In the genomic region with DNA sequence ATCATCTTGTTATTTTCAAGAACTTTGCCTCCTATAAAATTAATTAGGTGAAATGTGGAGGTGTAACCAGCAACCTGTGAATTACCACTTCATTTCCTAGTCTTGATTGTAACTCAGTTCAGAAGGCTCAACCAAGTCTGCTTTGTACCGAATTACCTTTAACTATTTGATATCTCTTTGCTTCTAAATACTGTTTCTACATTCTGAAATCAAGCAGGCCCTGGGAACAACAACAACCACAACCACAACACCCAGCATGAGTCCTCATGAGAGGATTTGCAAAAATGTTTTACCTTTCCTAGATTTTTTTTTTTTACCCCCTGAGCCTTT, we compare ENCODE assay signal across 11 mouse cellular contexts. TPM values are rescaled to one million over a fixed set of nuclear protein-coding genes. Genes with fewer than 3 reads are reported as not detected.
DNase-seq lines count a peak whose midpoint lies in the region; ATAC-seq and TF ChIP-seq lines count a peak whose summit lies in the region.
"Had no signal": no experiment of that assay in that cellular context is flagged by ENCODE, and none has a peak within 500 bp of the region (broad histone marks: within the 10 kb centered on the region; RNA-seq: fewer than 3 reads in every experiment).

No protein-coding gene starts in this region.

- peak overlapping the region; percentile 95 for H3K4me2 ChIP-seq in embryonic facial prominence, embryonic 15.5 days (replicated peaks)
- 0 out of 2 replicates have a peak overlapping the region, but pooled peaks have one; percentile 26 for H3K4me2 ChIP-seq in intestine, embryonic 16.5 days (ENCODE audit: low read depth, low read length)
- H3K4me2 ChIP-seq in neural tube, embryonic 13.5 days, result peak overlapping the region; percentile 78

- peak overlapping the region; percentile 79 for H3K4me3 ChIP-seq in layer of hippocampus, adult 2 months
- H3K4me3 ChIP-seq in embryonic facial prominence, embryonic 15.5 days (replicated peaks), result peak overlapping the region; percentile 17
- H3K4me3 ChIP-seq in intestine, embryonic 16.5 days (ENCODE audit: low read length), result no peak overlapping the region
- H3K4me3 ChIP-seq in neural tube, embryonic 13.5 days, result peak overlapping the region; percentile 81

- peaks cover 15% of the 10 kb centered on the region for H3K36me3 ChIP-seq in embryonic facial prominence, embryonic 15.5 days
- H3K36me3 ChIP-seq in intestine, embryonic 16.5 days (ENCODE audit: control insufficient read depth, insufficient read depth, low read length), result no peaks in the 10 kb centered on the region
- peaks cover 30% of the 10 kb centered on the region for H3K36me3 ChIP-seq in neural tube, embryonic 13.5 days

- no peak for DNase-seq in layer of hippocampus, adult 2 months (ENCODE audit: low spot score in 2 of 2)
- no peak for DNase-seq in layer of hippocampus, postnatal 36 days
- DNase-seq in layer of hippocampus, postnatal 14 days (ENCODE audit: low spot score in 2 of 2), result no peak
- no peak for DNase-seq in ovary, postnatal 10 days (ENCODE audit: low spot score)
- DNase-seq in gastrocnemius, postnatal 14 days, result no peak
- DNase-seq: adrenal gland, adult 8-10 months; cerebellum, postnatal 10 days; heart, postnatal 4 days had no signal

- H3K27me3 ChIP-seq in embryonic facial prominence, embryonic 15.5 days, result no peaks in the 10 kb centered on the region
- no peaks in the 10 kb centered on the region for H3K27me3 ChIP-seq in intestine, embryonic 16.5 days (replicated peaks; ENCODE audit: control insufficient read depth, insufficient read depth, low read length)
- H3K27me3 ChIP-seq in neural tube, embryonic 13.5 days, result no peaks in the 10 kb centered on the region

- no peaks in the 10 kb centered on the region for H3K9me3 ChIP-seq in embryonic facial prominence, embryonic 15.5 days (replicated peaks)
- H3K9me3 ChIP-seq in intestine, embryonic 16.5 days (ENCODE audit: control insufficient read depth, low read length), result no peaks in the 10 kb centered on the region
- no peaks in the 10 kb centered on the region for H3K9me3 ChIP-seq in neural tube, embryonic 13.5 days

- ATAC-seq in embryonic facial prominence, embryonic 15.5 days (ENCODE audit: insufficient number of reproducible peaks, low FRiP score, low TSS enrichment, low read depth), result no peak
- no peak for ATAC-seq in intestine, embryonic 16.5 days
- no peak for ATAC-seq in neural tube, embryonic 13.5 days (ENCODE audit: low read depth)

- peaks cover 31% of the 10 kb centered on the region for H3K4me1 ChIP-seq in embryonic facial prominence, embryonic 15.5 days
- peaks cover 20% of the 10 kb centered on the region for H3K4me1 ChIP-seq in intestine, embryonic 16.5 days (ENCODE audit: control insufficient read depth, insufficient read depth, low read length)
- H3K4me1 ChIP-seq in neural tube, embryonic 13.5 days (replicated peaks), result peaks cover 64% of the 10 kb centered on the region

- H3K9ac ChIP-seq in embryonic facial prominence, embryonic 15.5 days, result no peak overlapping the region
- 0 out of 2 replicates have a peak overlapping the region, but pooled peaks have one; percentile 29 for H3K9ac ChIP-seq in intestine, embryonic 16.5 days (ENCODE audit: low read depth, low read length)
- peak overlapping the region; percentile 98 for H3K9ac ChIP-seq in neural tube, embryonic 13.5 days

- WGBS in embryonic facial prominence, embryonic 15.5 days, result 16% methylated on average over 1 of the region's 1 CpGs
- WGBS in intestine, embryonic 16.5 days, result 51% methylated on average over 1 of the region's 1 CpGs
- 23% methylated on average over 1 of the region's 1 CpGs for WGBS in neural tube, embryonic 13.5 days

- TF ChIP-seq CTCF in layer of hippocampus, adult 2 months (conservative IDR thresholded peaks at IDR 0.05), result no peak

- intact Hi-C loops in gastrocnemius, postnatal 14 days (cut with DNase I; ENCODE audit: low total_unique reads), result no loop called here

- peak overlapping the region; percentile 95 for H3K27ac ChIP-seq in layer of hippocampus, adult 2 months
- 0 out of 2 replicates have a peak overlapping the region, but pooled peaks have one; percentile 23 for H3K27ac ChIP-seq in embryonic facial prominence, embryonic 15.5 days (replicated peaks)
- H3K27ac ChIP-seq in intestine, embryonic 16.5 days (ENCODE audit: low read length), result no peak overlapping the region
- peak overlapping the region; percentile 99 for H3K27ac ChIP-seq in neural tube, embryonic 13.5 days (replicated peaks)

RNA-seq across cellular contexts. Expression of a gene that starts 5.2 kb away (rescaled TPM):
- 100 to 1,000 TPM; 117 to 121 TPM for total RNA-seq in layer of hippocampus, adult 2 months (2021)
- total RNA-seq in layer of hippocampus, postnatal 36 days (2021), result 100 to 1,000 TPM; 112 to 113 TPM
- polyA plus RNA-seq in embryonic facial prominence, embryonic 15.5 days (2015; fragmentation: Nextera tagmentation; extraction: Ambion mirVana), result 41.7 and 43.0 TPM in 2 replicates
- polyA plus RNA-seq in intestine, embryonic 16.5 days (2015; fragmentation: Nextera tagmentation; extraction: Ambion mirVana), result 13.1 and 14.8 TPM in 2 replicates
- polyA plus RNA-seq in neural tube, embryonic 13.5 days (2015; fragmentation: Nextera tagmentation; extraction: Ambion mirVana), result 125 and 131 TPM in 2 replicates
- 100 to 1,000 TPM; 125 to 127 TPM for total RNA-seq in layer of hippocampus, postnatal 14 days (2021)
- total RNA-seq in gastrocnemius, postnatal 14 days (2021), result under 1 TPM; 0.04 to 0.18 TPM

RNA-seq across cellular contexts. Expression of a gene that starts 8.2 kb away (rescaled TPM):
- total RNA-seq in layer of hippocampus, adult 2 months (2021), result 1 to 10 TPM; 1.3 to 1.7 TPM
- 1 to 10 TPM; 1.4 to 1.6 TPM for total RNA-seq in layer of hippocampus, postnatal 36 days (2021)
- not detected in 2 replicates for polyA plus RNA-seq in embryonic facial prominence, embryonic 15.5 days (2015; fragmentation: Nextera tagmentation; extraction: Ambion mirVana)
- polyA plus RNA-seq in intestine, embryonic 16.5 days (2015; fragmentation: Nextera tagmentation; extraction: Ambion mirVana), result not detected in 2 replicates
- not detected in 2 replicates for polyA plus RNA-seq in neural tube, embryonic 13.5 days (2015; fragmentation: Nextera tagmentation; extraction: Ambion mirVana)
- total RNA-seq in layer of hippocampus, postnatal 14 days (2021), result 1 to 10 TPM in 1 of 2 experiments, under 1 TPM in 1; 0.72 to 1.1 TPM
- not detected for total RNA-seq in gastrocnemius, postnatal 14 days (2021)
- total RNA-seq: adrenal gland, adult 8-10 months; heart, postnatal 4 days had no signal

Comparison
In these comparisons a context has a peak if more than half of its experiments do, and no peak if none do; other contexts are left out.
1. H3K4me2 ChIP-seq: peak in every context shown above with its lines; median percentile 95 in embryonic facial prominence, embryonic 15.5 days; 78 in neural tube, embryonic 13.5 days; 26 in intestine, embryonic 16.5 days.
2. RNA of a gene that starts 5.2 kb away (total RNA-seq): 125 to 127 TPM in layer of hippocampus, postnatal 14 days, 117 to 121 TPM in layer of hippocampus, adult 2 months and 112 to 113 TPM in layer of hippocampus, postnatal 36 days; 0.04 to 0.18 TPM in gastrocnemius, postnatal 14 days; every median in the first group is over 10 times any median in the second.